Mouse (Mus musculus) gastrocnemius, postnatal 10 days (tissue): Measurements from ENCODE around the gene Ica1. TPM values are rescaled to one million over a fixed set of nuclear protein-coding genes. Genes with fewer than 3 reads are reported as not detected.

ENCODE experiments used
- DNase-seq: peaks from one replicate; pipeline ENCODE4 v3.0.0; 2021; ENCODE audit warnings: mixed read lengths
- total RNA-seq, 2 experiments: library from RNA; stranded (reverse); gene quantifications; 2 replicates each; pipeline ENCODE4 v1.2.3; 2021

The Ica1 gene
- total RNA-seq, 2 experiments from 2014 or later, result 3.7 to 4.4 TPM

- no peak for DNase-seq
Observed at GRCm38 (mm10) chr6:8644703-8645102, 133.6 kb downstream of the Ica1 start.

GRCm38 (mm10) chr6:8640863-8641262 lies 137.4 kb downstream of the Ica1 start:
- no peak for DNase-seq

GRCm38 (mm10) chr6:8639526-8639925 lies 138.8 kb downstream of the Ica1 start:
- DNase-seq, result no peak

- no peak for DNase-seq
Observed at GRCm38 (mm10) chr6:8638899-8639298, 139.4 kb downstream of the Ica1 start.

- no peak for DNase-seq
Observed at GRCm38 (mm10) chr6:8638122-8638521, 140.2 kb downstream of the Ica1 start.

- no peak for DNase-seq
Observed at GRCm38 (mm10) chr6:8632701-8633100, 145.6 kb downstream of the Ica1 start.

GRCm38 (mm10) chr6:8631986-8632632 lies 146.2 kb downstream of the Ica1 start:
- DNase-seq, result no peak

- DNase-seq, result no peak
Observed at GRCm38 (mm10) chr6:8631362-8631761, 146.9 kb downstream of the Ica1 start.

GRCm38 (mm10) chr6:8630531-8630930 lies 147.8 kb downstream of the Ica1 start:
- no peak for DNase-seq

- DNase-seq, result no peak
Observed at GRCm38 (mm10) chr6:8628715-8629267, 149.5 kb downstream of the Ica1 start.

GRCm38 (mm10) chr6:8628226-8628625 lies 150.1 kb downstream of the Ica1 start:
- DNase-seq, result no peak

- DNase-seq, result no peak
Observed at GRCm38 (mm10) chr6:8623045-8623444, 155.2 kb downstream of the Ica1 start.

- no peak for DNase-seq
Observed at GRCm38 (mm10) chr6:8619582-8620350, 158.5 kb downstream of the Ica1 start.

- no peak for DNase-seq
Observed at GRCm38 (mm10) chr6:8617369-8617768, 160.9 kb downstream of the Ica1 start.

- no peak for DNase-seq
Observed at GRCm38 (mm10) chr6:8591665-8592064, 186.6 kb downstream of the Ica1 start.

- no peak for DNase-seq
Observed at GRCm38 (mm10) chr6:8583892-8584291, 194.4 kb downstream of the Ica1 start.

GRCm38 (mm10) chr6:8582377-8582776 lies 195.9 kb downstream of the Ica1 start:
- no peak for DNase-seq

Other genes with a start within 250 kb of the Ica1 start
- gene Nxph1, start 169.9 kb upstream of the Ica1 start, total RNA-seq, result under 1 TPM in 1 of 2 experiments, not detected in 1; 0.09 TPM